Mouse (Mus musculus) embryonic facial prominence, embryonic 15.5 days (tissue): Measurements from ENCODE around the gene Dlg3. TPM values are rescaled to one million over a fixed set of nuclear protein-coding genes. Genes with fewer than 3 reads are reported as not detected.

Source experiments
- ATAC-seq: fragments of 200-750 bp; cut with Nextera tagmentation; 2 replicates; pipeline ENCODE4 v1.8.0; 2017; ENCODE audit warnings: low read depth, moderate TSS enrichment; ENCODE audit not compliant: insufficient number of reproducible peaks, low FRiP score, low TSS enrichment
- H3K27ac ChIP-seq: fragments of 300-500 bp; sonication (generic); replicated peaks from 2 replicates; pipeline ENCODE4 v1.5.1; 2015; ENCODE audit warnings: mild to moderate bottlenecking, inconsistent platforms
- H3K27me3 ChIP-seq: fragments of 300-500 bp; sonication (generic); 2 replicates; pipeline ENCODE4 v1.6.1; 2015; ENCODE audit warnings: inconsistent platforms
- H3K36me3 ChIP-seq: fragments of 300-500 bp; sonication (generic); 2 replicates; pipeline ENCODE4 v1.6.1; 2015; ENCODE audit warnings: mild to moderate bottlenecking, inconsistent platforms
- H3K4me1 ChIP-seq: fragments of 300-500 bp; sonication (generic); 2 replicates; pipeline ENCODE4 v1.6.1; 2015; ENCODE audit warnings: inconsistent platforms
- H3K4me2 ChIP-seq: fragments of 300-500 bp; sonication (generic); replicated peaks from 2 replicates; pipeline ENCODE4 v1.6.1; 2015; ENCODE audit warnings: mild to moderate bottlenecking, inconsistent platforms
- H3K4me3 ChIP-seq: fragments of 300-500 bp; sonication (generic); replicated peaks from 2 replicates; pipeline ENCODE4 v1.5.1; 2015; ENCODE audit warnings: mild to moderate bottlenecking, inconsistent platforms
- H3K9ac ChIP-seq: fragments of 300-500 bp; sonication (generic); 2 replicates; pipeline ENCODE4 v1.6.1; 2015; ENCODE audit warnings: inconsistent platforms
- H3K9me3 ChIP-seq: fragments of 300-500 bp; sonication (generic); replicated peaks from 2 replicates; pipeline ENCODE4 v1.6.1; 2016; ENCODE audit warnings: inconsistent platforms
- WGBS: fragments of 180-500 bp; shearing (Covaris S2); methylation state at CpG from one replicate; pipeline ENCODE4 v1.1.7; 2015; 5-methylcytosine and 5-hydroxymethylcytosine counted together
- polyA plus RNA-seq: library from polyadenylated mRNA; unstranded; fragments of >200 nt; fragmentation: Nextera tagmentation; extraction: Ambion mirVana; gene quantifications from 2 replicates; pipeline ENCODE4 v1.2.1, GENCODE M21; 2015

Gene Dlg3
- polyA plus RNA-seq, 1 experiment from 2014 or later, result 3.6 TPM

GRCm38 (mm10) chrX:100797851-100798527, 30.5 kb downstream of the Dlg3 start:
- no peaks in the 10 kb centered on the region for H3K4me1 ChIP-seq
- H3K36me3 ChIP-seq, result no peaks in the 10 kb centered on the region
- H3K9ac ChIP-seq, result no peak overlapping the region
- H3K27ac ChIP-seq, result no peak overlapping the region
- no peak overlapping the region for H3K4me3 ChIP-seq
- no peaks in the 10 kb centered on the region for H3K9me3 ChIP-seq
- H3K4me2 ChIP-seq, result no peak overlapping the region
- H3K27me3 ChIP-seq, result no peaks in the 10 kb centered on the region; the same call in 1 of the 2 replicates
- no peak for ATAC-seq
- WGBS, result 69% methylated on average over 7 of the region's 7 CpGs

- 27% methylated on average over 2 of the region's 2 CpGs for WGBS
- no peaks in the 10 kb centered on the region for H3K4me1 ChIP-seq
- no peaks in the 10 kb centered on the region for H3K9me3 ChIP-seq
- no peaks in the 10 kb centered on the region for H3K36me3 ChIP-seq
- no peak overlapping the region for H3K27ac ChIP-seq
- no peak for ATAC-seq
- no peak overlapping the region for H3K4me2 ChIP-seq
- no peaks in the 10 kb centered on the region; the same call in 1 of the 2 replicates for H3K27me3 ChIP-seq
- no peak overlapping the region for H3K4me3 ChIP-seq
- no peak overlapping the region for H3K9ac ChIP-seq
Observed at GRCm38 (mm10) chrX:100800643-100801042, 33.1 kb downstream of the Dlg3 start.

DNA sequence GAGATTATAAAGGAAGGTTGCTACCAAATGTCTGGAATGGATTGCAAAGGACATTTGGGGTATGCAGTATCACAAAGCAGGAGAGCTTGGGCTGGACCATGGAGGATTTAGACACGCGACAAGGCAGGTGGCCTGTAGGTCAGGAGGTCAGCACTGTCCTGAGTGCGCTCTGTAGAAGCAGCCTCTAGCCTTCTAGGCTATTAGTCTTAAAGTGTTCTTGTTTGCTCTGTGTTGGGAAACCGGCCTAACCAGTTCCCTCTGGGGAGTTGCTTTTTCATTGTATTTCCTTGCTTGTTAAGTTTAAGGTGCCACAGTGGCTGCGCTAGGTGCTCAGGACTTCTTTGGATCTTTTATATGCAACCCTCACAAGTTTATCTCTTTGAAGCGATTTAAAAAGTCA, 34.5 kb downstream of the Dlg3 start:
- no peak overlapping the region for H3K4me2 ChIP-seq
- no peak overlapping the region for H3K4me3 ChIP-seq
- WGBS, result 64% methylated on average over 6 of the region's 6 CpGs
- no peaks in the 10 kb centered on the region for H3K4me1 ChIP-seq
- no peak overlapping the region for H3K9ac ChIP-seq
- H3K9me3 ChIP-seq, result no peaks in the 10 kb centered on the region
- ATAC-seq, result no peak
- H3K36me3 ChIP-seq, result no peaks in the 10 kb centered on the region
- H3K27me3 ChIP-seq, result no peaks in the 10 kb centered on the region; the same call in 1 of the 2 replicates
- H3K27ac ChIP-seq, result no peak overlapping the region

GRCm38 (mm10) chrX:100811129-100811528, 43.6 kb downstream of the Dlg3 start:
- ATAC-seq, result no peak
- H3K27ac ChIP-seq, result no peak overlapping the region
- no peaks in the 10 kb centered on the region for H3K27me3 ChIP-seq
- H3K4me1 ChIP-seq, result no peaks in the 10 kb centered on the region
- peaks cover 15% of the 10 kb centered on the region; the same call in 1 of the 2 replicates for H3K36me3 ChIP-seq
- H3K9ac ChIP-seq, result no peak overlapping the region
- H3K9me3 ChIP-seq, result no peaks in the 10 kb centered on the region
- H3K4me2 ChIP-seq, result no peak overlapping the region
- no peak overlapping the region for H3K4me3 ChIP-seq
- WGBS, result 79% methylated on average over 4 of the region's 4 CpGs

DNA sequence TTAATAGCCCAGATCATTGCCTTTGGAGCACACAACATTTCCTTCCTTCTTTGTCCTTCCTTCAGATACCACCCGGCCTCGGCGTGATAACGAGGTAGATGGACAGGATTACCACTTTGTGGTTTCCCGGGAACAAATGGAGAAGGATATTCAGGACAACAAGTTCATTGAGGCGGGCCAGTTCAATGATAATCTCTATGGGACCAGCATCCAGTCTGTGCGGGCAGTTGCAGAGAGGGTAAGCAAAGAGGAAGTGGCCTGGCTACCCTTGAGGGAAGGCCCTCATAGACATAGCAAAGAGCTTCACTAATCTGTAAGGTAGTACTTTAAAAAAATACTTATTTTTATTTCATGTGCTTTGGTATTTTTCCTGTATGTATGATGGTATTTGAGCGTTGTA, 46.6 kb downstream of the Dlg3 start:
- H3K36me3 ChIP-seq, result peaks cover 9% of the 10 kb centered on the region; the same call in 1 of the 2 replicates
- no peaks in the 10 kb centered on the region for H3K9me3 ChIP-seq
- WGBS, result 88% methylated on average over 8 of the region's 8 CpGs
- H3K9ac ChIP-seq, result no peak overlapping the region
- no peak overlapping the region for H3K4me2 ChIP-seq
- no peaks in the 10 kb centered on the region for H3K4me1 ChIP-seq
- ATAC-seq, result no peak
- H3K27me3 ChIP-seq, result no peaks in the 10 kb centered on the region
- no peak overlapping the region for H3K27ac ChIP-seq
- H3K4me3 ChIP-seq, result no peak overlapping the region

DNA sequence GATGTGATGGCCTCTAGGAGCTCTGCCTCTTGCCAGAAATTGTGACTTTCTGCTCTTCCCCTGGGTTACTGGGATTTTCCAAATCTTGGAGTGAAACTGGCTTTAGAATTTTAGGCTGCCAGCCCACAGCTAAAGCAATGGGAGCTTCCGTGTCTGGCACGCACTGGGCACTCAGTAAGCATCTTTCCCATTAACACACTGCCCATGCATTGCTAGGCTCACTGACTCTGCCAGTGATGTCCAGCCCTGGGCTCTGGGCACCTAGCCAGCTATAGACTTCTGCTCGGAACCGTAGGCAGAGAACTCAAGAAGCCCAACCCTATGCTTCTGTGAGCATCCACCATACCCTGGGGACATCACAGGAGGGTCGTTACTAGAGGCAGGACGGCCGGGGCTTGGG, 48.2 kb downstream of the Dlg3 start:
- Histone ChIP-seq H3K9ac (no peak overlapping the region), H3K36me3 (peaks cover 9% of the 10 kb centered on the region; the same call in 1 of the 2 replicates), H3K27me3 (no peaks in the 10 kb centered on the region), H3K4me3 (no peak overlapping the region), H3K9me3 (no peaks in the 10 kb centered on the region), H3K4me1 (no peaks in the 10 kb centered on the region), H3K27ac (no peak overlapping the region), H3K4me2 (no peak overlapping the region)
- no peak for ATAC-seq
- 78% methylated on average over 7 of the region's 7 CpGs for WGBS

DNA sequence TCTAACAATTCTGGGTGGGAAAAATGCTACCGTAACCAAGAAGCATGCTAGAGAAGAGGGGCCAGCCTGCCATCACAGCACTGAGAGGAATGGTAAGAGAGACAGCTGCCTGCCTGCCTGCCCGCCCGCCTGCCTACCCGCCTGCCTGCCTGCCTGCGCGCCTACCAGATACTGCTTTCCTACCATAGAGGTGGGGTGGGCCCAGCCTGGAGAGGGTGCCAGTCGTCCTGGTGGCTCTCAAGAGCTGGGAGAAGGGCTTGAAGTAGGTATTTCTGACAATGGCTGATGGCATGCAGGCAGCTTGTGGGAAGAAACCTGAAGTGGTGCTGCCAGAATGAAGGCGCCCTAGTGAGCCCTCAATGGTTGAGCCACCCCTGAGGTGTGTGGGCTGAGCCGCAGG, 51.2 kb downstream of the Dlg3 start:
- Histone ChIP-seq H3K27ac (no peak overlapping the region), H3K27me3 (no peaks in the 10 kb centered on the region), H3K4me1 (no peaks in the 10 kb centered on the region), H3K4me3 (no peak overlapping the region), H3K9ac (no peak overlapping the region), H3K4me2 (no peak overlapping the region), H3K9me3 (no peaks in the 10 kb centered on the region), H3K36me3 (0 out of 2 replicates have a peak, but pooled peaks cover 9% of the 10 kb centered on the region)
- ATAC-seq, result no peak
- 90% methylated on average over 9 of the region's 9 CpGs for WGBS

GRCm38 (mm10) chrX:100821149-100821548, 53.6 kb downstream of the Dlg3 start:
- ATAC-seq, result no peak
- H3K4me1 ChIP-seq, result no peaks in the 10 kb centered on the region
- H3K4me3 ChIP-seq, result no peak overlapping the region
- H3K9me3 ChIP-seq, result no peaks in the 10 kb centered on the region
- WGBS, result 57% methylated on average over 1 of the region's 1 CpGs
- no peaks in the 10 kb centered on the region for H3K27me3 ChIP-seq
- no peak overlapping the region for H3K9ac ChIP-seq
- H3K4me2 ChIP-seq, result no peak overlapping the region
- no peak overlapping the region for H3K27ac ChIP-seq
- no peaks in the 10 kb centered on the region for H3K36me3 ChIP-seq

DNA sequence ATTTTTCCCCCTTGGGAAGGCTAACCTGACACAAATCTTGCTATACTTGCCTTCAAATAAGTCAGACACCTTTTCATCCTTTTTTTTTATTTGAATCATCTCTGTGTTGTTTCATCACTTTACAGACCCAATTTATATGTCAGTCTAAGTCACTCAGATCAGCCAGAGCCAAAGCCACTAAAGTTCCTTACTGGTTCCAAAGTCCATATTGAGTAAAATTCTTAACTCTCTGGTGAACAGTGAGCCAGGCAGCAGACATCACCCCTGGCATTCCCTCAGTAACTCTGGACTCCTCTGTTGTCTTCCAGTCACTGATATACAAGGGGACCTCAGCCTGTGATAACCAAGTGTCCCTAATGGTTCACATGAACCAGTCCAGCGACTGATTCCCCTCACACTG, 58.0 kb downstream of the Dlg3 start:
- no peak for ATAC-seq
- Histone ChIP-seq H3K9ac (no peak overlapping the region), H3K9me3 (no peaks in the 10 kb centered on the region), H3K4me1 (no peaks in the 10 kb centered on the region), H3K36me3 (no peaks in the 10 kb centered on the region), H3K4me2 (no peak overlapping the region), H3K27me3 (no peaks in the 10 kb centered on the region), H3K27ac (no peak overlapping the region), H3K4me3 (no peak overlapping the region)
- 72% methylated on average over 1 of the region's 1 CpGs for WGBS

- no peaks in the 10 kb centered on the region for H3K27me3 ChIP-seq
- no peak overlapping the region for H3K9ac ChIP-seq
- no peak overlapping the region for H3K4me3 ChIP-seq
- no peaks in the 10 kb centered on the region for H3K36me3 ChIP-seq
- ATAC-seq, result no peak
- no peak overlapping the region for H3K4me2 ChIP-seq
- H3K9me3 ChIP-seq, result no peaks in the 10 kb centered on the region
- no peaks in the 10 kb centered on the region for H3K4me1 ChIP-seq
- no peak overlapping the region for H3K27ac ChIP-seq
- 77% methylated on average over 2 of the region's 2 CpGs for WGBS
Observed at GRCm38 (mm10) chrX:100832806-100833205, 65.3 kb downstream of the Dlg3 start.

GRCm38 (mm10) chrX:100839211-100839610, 71.7 kb downstream of the Dlg3 start:
- Histone ChIP-seq H3K27ac (no peak overlapping the region), H3K4me1 (no peaks in the 10 kb centered on the region), H3K9me3 (no peaks in the 10 kb centered on the region), H3K9ac (no peak overlapping the region), H3K4me2 (no peak overlapping the region), H3K27me3 (no peaks in the 10 kb centered on the region), H3K4me3 (no peak overlapping the region), H3K36me3 (no peaks in the 10 kb centered on the region)
- no peak for ATAC-seq
